Mouse (Mus musculus) embryo, embryonic 11.5 days (tissue): ENCODE measurements at regions not wholly inside any gene's neighbourhood (a gene's known extent, or its start where the extent isn't known, plus 50 kb on each side); places are given as distances from the start of the nearest gene placed in this dataset.

ENCODE experiments used
- DNase-seq: peaks from one replicate; pipeline ENCODE4 v3.0.0-alpha.2; 2012; ENCODE audit warnings: low read depth, low spot score

GRCm38 (mm10) chr10:35328319-35328862 is 383.3 kb downstream of the Amd2 start:
- no peak for DNase-seq

GRCm38 (mm10) chr10:35298775-35299174 is 412.9 kb downstream of the Amd2 start:
- DNase-seq = no peak

- DNase-seq = no peak
Measured at GRCm38 (mm10) chr10:35265066-35265465, 446.6 kb downstream of the Amd2 start.

- peak; percentile 11 for DNase-seq
Measured at GRCm38 (mm10) chr10:35236431-35236830, 475.3 kb downstream of the Amd2 start.

GRCm38 (mm10) chr10:35235260-35235659 is 476.4 kb downstream of the Amd2 start:
- no peak for DNase-seq

- DNase-seq = no peak
Measured at GRCm38 (mm10) chr10:35229540-35229939, 482.2 kb downstream of the Amd2 start.
